Mouse (Mus musculus) kidney, adult 2 months (tissue): Measurements from ENCODE around the gene Exosc8.

Experiments
- CTCF ChIP-seq: fragments of 200-500 bp; conservative IDR thresholded peaks from 2 replicates; pipeline ENCODE4 v1.5.1; 2011; ENCODE audit warnings: low read depth, mild to moderate bottlenecking, control low read depth, low read length, moderate library complexity, mixed read lengths; ENCODE audit not compliant: insufficient read depth, insufficient read length
- POLR2A ChIP-seq: fragments of 200-500 bp; IDR thresholded peaks from one replicate; pipeline ENCODE4 v1.6.1; 2011; ENCODE audit warnings: low read depth, low read length, control low read depth

- TF ChIP-seq CTCF (no peak), POLR2A (no peak)
Measured at GRCm38 (mm10) chr3:54693056-54693415, 42.2 kb downstream of the Exosc8 start.
